Mouse (Mus musculus) brain, embryonic 14.5 days (tissue): ENCODE data around the gene Frem2.

Source experiments
- CTCF ChIP-seq: fragments of 200-500 bp; IDR thresholded peaks from 2 replicates; pipeline ENCODE4 v1.5.1; 2012; ENCODE audit warnings: inconsistent platforms, mild to moderate bottlenecking, moderate library complexity, borderline replicate concordance; ENCODE audit not compliant: insufficient read depth, insufficient read length; ENCODE audit errors: extremely low read depth
- POLR2A ChIP-seq: fragments of 200-500 bp; IDR thresholded peaks from 2 replicates; pipeline ENCODE4 v1.6.1; 2012; ENCODE audit warnings: mild to moderate bottlenecking, inconsistent platforms, borderline replicate concordance; ENCODE audit not compliant: poor library complexity, insufficient read depth, insufficient read length, severe bottlenecking; ENCODE audit errors: extremely low read depth

DNA sequence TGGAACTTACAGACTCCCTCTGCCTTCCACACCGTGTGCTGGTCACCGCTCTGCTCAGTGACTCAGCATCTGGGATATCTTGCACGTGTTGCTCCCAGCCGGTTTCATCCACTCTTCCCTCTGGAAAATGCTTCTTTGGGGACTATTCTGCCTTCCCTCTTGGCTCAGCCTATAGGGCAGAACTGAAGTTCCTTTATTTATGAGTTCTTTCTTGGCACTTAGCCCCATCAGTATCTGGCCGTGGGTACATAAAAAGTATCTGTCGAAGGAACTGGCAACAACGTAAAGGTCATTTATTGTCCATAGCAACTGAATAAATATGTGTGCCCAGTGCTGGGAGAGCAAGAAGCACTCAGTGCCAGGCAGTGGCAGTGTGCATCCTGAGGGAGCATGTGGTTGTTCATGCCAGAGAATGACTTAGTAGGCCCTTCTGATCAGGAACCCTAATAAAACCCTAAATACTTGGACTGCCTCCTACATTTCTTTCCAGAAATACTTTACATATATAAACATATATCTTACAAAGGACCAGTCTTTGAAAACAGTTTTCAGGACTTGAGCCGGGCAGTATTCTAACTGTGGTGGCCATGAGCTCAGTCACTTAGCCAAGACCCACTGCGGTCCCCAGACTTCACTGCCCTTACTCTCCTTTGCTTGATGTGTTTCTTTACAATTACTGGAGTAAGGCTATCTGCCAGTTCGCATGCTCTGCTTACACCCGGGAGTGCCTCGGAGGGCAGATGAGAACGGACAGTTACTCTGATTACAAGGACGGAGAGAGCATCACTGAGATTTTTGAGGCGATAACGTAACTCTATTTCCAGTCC, 99.6 kb downstream of the Frem2 start:
- no peak for TF ChIP-seq CTCF
- no peak for TF ChIP-seq POLR2A
